Mouse (Mus musculus) ovary, postnatal 10 days (tissue): Measurements from ENCODE around the gene Olfr112.
"Not testable (repeated sequence)": the region's sequence is repeated elsewhere in the genome, so short reads cannot be mapped to it uniquely, and the experiment has no call there.

Experiments
- DNase-seq: peaks from one replicate; pipeline ENCODE4 v3.0.0; 2022; ENCODE audit warnings: low spot score

Olfr112 gene

GRCm38 (mm10) chr17:37569351-37569750 is at the start of gene Olfr112:
Gene Olfr112, minus strand, starts transcription at chr17:37569451.
- no peak for DNase-seq

DNA sequence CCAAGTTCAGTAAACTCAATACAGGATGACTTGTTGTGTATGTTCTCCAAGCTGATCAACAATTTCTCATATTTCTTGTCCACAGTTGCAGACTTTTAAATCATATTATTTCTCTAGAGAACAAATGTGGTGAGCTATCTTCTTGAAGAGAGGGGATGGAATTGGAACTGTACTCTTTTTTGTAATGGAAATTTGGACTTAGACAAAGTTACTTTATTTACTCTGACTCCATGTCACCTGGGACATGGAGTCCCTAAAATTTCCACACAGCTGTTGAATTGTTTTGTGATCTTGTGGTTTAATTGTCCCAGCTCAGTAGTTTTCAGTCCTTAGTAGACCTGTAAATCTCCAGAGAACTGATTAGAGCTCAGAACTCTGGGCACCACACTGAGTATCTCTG is 23.4 kb upstream of the Olfr112 start, which contains the start of gene Olfr114:
Gene Olfr114 (minus strand): TSS at position 101 of the 400 bp plus-strand sequence.
- no peak for DNase-seq

DNA sequence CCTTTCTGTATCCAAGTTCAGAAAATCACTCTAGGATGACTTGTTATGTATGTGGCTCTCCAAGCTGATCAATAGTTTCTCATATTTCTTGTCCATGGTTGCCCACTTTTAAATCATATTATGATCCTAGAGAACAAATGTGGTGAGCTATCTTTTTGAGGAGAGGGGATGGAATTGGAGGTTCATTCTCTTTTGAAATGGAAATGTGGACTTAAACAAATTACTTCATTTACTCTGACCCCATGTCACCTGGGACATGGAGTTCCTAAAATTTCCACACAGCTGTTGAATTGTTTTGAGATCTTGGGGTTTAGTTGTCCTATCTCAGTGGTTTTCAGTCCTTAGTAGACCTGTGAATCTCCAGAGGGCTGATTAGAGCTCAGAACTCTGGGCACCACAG is 8.3 kb upstream of the Olfr112 start, which contains the start of gene Olfr113:
Gene Olfr113 (minus strand): TSS at position 101 of the 400 bp plus-strand sequence.
- DNase-seq: no peak

GRCm38 (mm10) chr17:37558913-37559615 is 10.2 kb downstream of the Olfr112 start:
- no peak for DNase-seq

DNA sequence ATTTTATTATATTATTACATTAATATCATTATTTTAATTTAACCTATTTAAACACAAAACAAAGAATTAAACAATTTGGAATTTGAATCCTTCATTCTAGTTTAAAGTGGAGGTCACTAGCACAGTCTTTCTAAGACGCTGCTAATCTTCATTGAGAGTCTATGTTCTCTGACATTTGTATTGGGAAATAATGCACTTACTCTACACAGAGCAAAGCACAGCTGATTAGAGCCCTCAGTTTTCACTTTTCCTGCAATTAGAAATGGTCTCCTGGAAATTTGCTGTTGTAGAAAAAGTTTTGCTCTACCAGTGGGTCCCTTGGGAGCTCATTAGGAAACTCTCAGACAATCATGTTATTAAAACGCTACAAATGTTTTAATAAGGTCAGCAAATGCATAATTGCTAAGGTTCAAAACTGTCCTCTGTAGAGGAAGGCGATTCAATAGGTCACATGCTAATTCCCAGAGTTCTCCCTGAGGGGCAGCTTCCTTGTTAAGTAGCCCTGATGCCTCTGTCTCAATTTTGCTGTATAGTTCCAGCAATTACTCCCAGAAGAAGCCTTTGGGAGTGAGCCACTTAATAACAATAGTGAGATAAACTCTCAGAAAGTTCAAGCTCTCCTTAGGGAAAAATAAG is 25.3 kb downstream of the Olfr112 start:
- no peak for DNase-seq

GRCm38 (mm10) chr17:37541454-37542119 is 27.7 kb downstream of the Olfr112 start:
- no peak for DNase-seq

- DNase-seq: not testable (repeated sequence)
These were observed 30.8 kb downstream of the Olfr112 start for GRCm38 (mm10) chr17:37538416-37538815.

GRCm38 (mm10) chr17:37535173-37535572 is 34.1 kb downstream of the Olfr112 start:
- DNase-seq: no peak

DNA sequence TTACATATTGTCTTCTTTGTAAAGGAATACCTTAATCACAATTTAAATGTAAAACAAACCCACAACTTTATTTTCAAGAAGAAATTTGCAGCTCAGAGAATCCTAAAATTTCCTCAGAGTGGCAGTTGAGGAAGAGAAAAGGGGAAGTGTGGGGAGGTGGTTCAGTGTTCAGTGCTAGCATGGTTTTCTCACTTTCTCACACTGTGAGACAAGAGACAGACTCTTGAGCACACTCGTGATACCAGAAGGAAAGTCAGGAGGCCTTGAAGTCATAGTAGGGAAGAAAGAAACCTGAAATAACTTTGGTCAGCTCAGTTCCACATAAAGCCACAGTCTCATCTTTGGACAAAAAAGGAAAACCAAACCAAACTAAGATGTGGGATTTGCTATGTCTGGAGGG is 43.8 kb downstream of the Olfr112 start:
- DNase-seq: not testable (repeated sequence)

GRCm38 (mm10) chr17:37524612-37525011 is 44.6 kb downstream of the Olfr112 start:
- not testable (repeated sequence) for DNase-seq
